Mouse (Mus musculus) gastrocnemius, adult 18-20 months (tissue): ENCODE measurements around the gene Anapc10. TPM values are rescaled to one million over a fixed set of nuclear protein-coding genes. Genes with fewer than 3 reads are reported as not detected.

Experiments used
- total RNA-seq, 2 experiments: library from RNA; stranded (reverse); gene quantifications; 2 replicates each; pipeline ENCODE4 v1.2.3; 2021

Anapc10 gene
- total RNA-seq, 2 experiments from 2014 or later = 4.0 to 4.5 TPM

Other genes with a start within 250 kb of the Anapc10 start
- gene Otud4, start 72.2 kb upstream of the Anapc10 start, total RNA-seq = 10 to 100 TPM; 42.1 to 44.2 TPM
- gene Abce1, start 80 bp upstream of the Anapc10 start, total RNA-seq = 10 to 100 TPM; 42.3 to 43.3 TPM